Mouse (Mus musculus): ENCODE measurements at regions not wholly inside any gene's neighbourhood (a gene's known extent, or its start where the extent isn't known, plus 50 kb on each side); places are given as distances from the start of the nearest gene placed in this dataset.

- no peak for TF ChIP-seq POLR2A (IDR thresholded peaks at IDR 0.05; ENCODE audit: extremely low read depth, insufficient read depth, low read length)
- TF ChIP-seq CTCF (IDR thresholded peaks at IDR 0.05; ENCODE audit: extremely low read depth, insufficient read depth, low read length), result no peak
Observed at GRCm38 (mm10) chr5:43145939-43146338, 87.0 kb upstream of the Cpeb2 start.

Data from cortical plate, adult 2 months (tissue).